Mouse (Mus musculus) thymus, postnatal 10 days (tissue): ENCODE measurements around the gene R3hdm4.

Source experiments
- DNase-seq, 2 experiments: peaks; one replicate each; pipeline ENCODE4 v3.0.0; 2021; ENCODE audit warnings: low spot score in 2 of 2

R3hdm4 gene

DNA sequence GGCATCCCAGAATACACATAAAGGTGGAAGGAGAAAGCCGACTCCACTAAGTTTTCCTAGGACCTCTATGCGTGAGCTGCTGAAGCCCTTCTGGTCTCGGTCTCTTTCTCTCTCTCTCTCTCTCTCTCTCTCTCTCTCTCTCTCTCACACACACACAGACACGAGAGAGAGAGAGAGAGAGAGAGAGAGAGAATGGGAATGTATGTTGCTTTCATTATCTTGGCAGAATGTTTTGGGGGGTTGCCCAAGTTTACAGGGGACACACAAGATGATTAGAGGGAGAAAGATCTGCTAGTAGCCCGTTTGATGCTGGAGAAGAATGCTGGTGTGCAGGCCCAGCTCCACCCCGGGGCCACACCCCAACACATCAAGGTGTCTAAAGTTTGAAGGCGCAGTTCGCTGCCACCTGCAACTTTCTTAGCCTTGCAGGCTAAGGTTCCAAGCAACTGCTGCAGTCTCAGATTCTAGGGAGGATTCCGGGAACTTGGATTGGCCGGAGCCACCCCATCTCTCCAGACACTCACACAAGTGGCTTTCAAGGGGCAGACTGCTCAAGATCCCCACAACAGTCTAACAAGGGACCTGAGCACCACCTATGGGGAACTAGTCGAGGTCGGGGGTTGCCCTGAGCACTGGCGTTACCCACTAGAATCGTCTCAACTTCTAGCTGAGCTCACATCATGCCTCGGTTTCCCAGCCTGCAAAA is 4.9 kb upstream of the R3hdm4 start:
- peak in 1 of 2 experiments; percentile 39 for DNase-seq

DNA sequence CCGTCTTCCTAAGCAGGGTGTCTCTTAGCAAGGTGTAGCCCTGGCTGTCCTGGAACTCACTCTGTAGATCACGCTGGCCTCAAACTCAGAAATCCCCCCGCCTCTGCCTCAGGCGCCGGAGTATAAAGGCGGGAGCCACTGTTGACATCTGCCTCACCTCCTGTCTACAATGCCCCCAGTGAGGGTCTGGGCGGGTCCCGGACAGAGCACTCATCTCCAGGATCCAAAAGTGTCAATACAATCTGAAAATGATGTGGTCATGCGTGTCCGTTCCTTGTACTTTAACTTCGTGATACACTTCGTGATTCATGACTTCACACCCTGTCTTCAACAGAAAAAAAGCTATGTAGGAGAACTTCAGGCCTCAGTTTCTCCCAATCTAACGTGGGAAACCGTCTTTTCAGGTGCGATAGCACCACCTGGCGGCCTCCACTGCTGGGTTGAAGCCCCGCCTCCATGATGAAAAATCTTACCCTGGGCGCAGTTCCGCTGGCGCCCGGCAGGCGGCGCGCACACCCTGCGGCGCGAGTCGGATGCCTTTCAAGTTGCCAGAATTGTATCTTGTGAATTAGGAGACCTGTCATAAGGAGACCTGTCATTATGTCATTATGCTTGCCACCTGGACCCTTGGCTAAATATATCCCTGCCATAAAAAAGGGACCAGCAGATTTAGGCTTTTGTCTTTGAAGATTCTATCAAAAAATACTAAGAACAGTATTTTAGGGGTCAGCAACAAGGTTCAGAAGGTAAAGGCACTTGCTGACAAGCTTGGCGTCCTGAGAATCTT is 4.2 kb upstream of the R3hdm4 start:
- DNase-seq = peak; percentile 84 to 98

DNA sequence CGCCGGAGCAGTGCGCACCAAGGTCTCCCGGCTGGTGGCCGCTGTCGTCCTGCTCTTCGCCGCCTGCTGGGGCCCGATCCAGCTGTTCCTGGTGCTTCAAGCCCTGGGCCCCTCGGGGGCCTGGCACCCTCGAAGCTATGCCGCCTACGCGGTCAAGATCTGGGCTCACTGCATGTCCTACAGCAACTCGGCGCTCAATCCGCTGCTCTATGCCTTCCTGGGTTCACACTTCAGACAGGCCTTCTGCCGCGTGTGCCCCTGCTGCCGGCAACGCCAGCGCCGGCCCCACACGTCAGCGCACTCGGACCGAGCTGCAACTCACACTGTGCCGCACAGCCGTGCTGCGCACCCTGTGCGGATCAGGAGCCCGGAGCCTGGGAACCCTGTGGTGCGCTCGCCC is 564 bp upstream of the R3hdm4 start:
- no peak for DNase-seq

DNA sequence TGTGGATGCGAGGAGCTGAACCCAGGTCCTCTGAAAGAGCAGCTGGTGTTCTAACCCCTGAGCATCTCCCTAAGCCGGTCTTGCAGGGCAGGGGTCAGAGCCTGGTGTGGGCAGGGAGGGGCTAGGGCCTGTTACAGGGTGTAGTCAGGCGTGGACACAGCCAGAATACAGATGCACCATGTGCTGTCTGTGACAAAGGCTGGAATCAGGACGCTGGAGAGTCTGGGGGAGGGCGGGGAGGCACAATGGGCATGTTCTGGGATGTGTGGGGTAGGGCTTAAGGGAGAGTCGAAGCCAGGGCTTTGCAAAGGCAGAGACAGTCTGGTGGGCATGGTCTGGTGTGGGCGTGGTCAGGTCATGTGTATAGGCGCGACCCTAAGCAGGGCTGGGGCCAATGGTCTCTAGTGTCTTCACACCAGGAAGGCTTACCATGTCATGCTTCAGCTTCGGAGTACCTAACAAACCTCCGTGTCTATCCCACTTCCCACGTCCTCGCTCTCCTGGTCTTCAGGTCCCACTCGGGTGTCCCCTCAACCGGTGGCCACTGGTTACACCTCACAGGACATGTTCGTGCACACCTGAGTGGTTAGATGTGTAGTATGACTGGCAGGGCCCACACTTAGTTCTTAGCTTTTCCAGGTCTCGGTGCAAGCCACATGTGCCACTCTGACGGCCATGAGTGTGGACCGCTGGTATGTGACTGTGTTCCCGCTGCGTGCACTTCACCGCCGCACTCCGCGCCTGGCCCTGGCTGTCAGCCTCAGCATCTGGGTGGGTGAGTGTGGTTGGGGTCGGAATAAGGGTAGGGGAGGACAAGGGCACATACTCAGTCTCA is 735 bp downstream of the R3hdm4 start:
- DNase-seq = no peak

DNA sequence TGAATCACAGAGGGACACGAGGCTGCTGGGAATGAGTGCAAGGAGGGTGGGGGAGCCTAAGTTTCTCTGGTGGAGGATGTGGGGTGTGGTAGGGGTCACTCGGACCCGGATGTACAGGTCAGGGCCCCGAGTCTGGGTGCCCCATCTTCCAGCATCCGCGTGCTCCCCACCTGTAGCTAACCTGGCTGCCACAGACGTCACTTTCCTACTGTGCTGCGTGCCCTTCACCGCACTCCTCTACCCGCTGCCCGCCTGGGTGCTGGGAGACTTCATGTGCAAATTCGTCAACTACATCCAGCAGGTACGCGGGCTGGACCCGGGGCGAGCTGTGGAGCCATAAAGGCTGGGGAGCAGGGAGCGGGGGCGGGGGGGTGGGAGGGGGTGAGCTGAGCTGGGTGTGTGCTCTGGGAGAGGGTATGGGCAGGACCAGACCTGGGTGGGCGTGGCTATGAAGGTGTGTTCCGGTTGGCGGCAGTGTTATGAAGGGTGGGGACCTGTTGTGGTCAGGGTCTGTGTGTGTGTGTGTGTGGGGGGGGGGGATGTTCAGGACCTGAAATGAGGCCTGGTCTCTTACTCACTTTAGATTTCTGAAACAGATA is 1.7 kb downstream of the R3hdm4 start:
- DNase-seq = no peak

DNA sequence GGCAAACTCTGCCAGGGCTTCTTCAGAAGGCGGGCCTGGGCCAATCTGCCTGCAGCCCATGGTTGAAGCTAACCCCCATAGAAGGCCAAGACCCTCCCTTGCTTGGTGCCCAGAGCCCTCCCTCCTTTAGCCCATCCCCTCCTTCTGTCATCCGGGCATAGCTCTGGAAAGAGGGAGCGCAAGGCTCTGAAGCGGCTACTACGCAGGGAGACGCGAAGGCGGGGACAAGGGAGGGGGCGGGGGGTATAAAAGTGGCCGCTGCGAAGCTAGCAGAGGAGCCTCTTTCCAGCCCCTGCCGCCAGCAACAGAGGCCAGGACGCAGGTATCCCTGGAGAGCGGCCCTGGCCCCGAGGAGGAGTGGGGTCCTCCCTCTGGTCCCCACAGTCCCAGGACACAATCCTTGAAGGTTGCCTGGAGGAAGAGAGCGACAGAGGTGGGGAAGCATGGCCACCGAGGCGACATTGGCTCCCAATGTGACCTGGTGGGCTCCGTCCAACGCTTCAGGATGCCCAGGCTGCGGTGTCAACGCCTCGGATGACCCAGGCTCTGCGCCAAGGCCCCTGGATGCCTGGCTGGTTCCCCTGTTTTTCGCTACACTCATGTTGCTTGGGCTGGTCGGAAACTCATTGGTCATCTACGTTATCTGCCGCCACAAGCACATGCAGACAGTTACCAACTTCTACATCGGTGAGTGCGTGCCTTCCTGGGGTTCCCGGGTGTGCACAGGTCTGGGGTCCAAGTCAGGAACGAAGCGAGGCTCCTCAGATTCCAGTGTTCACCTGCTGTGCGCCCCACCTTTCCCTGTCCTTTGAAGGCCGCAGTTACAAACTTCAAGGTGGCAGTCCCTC is 2.6 kb downstream of the R3hdm4 start:
- DNase-seq = no peak

DNA sequence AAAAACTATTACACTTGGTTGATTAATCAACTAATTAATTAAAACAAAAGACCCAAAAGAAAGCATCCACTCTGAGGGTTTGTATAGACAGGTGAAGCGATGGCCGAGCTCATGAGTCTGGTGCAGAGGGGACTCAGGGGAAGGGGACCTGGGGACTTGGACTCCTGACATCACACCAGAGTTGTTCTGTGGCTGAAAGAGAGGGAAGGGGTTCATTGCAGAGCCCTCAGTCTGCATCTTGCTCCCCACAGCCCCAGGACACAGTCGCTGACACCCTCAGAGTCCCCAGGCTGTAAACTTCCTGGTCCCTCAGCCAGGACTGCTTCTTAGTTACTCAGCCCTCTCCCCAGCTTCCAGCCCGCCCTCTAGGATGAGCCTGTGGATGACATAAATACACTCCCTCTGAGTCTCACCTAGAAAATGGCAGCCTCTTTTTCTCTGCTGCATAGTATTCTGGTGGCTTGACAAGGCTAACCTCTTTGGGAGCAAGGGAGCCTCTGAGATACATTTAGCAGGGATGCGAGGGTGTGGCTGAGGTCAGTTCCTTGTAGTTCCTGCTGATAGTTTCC is 3.4 kb downstream of the R3hdm4 start:
- DNase-seq = no peak

DNA sequence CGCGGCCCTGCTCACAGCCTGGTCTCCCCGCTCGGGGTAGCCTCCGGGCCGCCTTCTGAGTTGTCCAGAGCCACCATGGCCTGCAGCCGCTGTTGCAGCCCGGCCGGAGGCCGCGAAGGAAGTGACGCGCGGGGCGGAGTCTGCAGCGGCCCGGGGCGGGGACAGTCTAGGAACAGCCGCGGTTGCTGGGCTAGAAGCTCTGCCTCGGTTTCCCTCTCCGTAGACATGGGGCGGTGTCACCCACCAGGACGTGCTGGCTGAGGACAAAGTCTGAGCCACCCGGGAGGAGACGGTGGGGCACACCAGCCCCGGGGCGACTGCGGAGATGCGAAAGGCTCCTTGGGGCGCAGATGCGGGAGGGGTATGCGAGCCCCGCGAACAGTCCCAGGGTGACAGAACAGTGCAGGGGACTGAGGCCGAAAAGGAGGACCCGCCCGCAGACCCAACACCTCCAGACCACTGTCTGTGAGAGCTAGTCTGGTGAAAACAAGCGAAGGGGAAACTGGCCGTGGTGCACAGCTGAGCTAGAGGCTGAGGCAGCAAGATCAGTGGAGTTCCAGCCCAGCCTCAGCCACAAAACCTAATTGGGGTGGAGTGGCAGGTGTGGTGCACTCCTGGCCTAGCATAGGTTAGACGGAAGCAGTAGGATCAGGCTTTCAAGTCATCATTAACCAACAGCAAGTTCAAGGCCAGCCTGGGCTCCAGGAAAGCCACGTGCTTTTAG is 4.0 kb downstream of the R3hdm4 start, which contains the start of gene Kiss1r:
Gene Kiss1r, plus strand, starts transcription at position 164 of the 724 bp plus-strand sequence.
- DNase-seq = peak; percentile 70 to 82

DNA sequence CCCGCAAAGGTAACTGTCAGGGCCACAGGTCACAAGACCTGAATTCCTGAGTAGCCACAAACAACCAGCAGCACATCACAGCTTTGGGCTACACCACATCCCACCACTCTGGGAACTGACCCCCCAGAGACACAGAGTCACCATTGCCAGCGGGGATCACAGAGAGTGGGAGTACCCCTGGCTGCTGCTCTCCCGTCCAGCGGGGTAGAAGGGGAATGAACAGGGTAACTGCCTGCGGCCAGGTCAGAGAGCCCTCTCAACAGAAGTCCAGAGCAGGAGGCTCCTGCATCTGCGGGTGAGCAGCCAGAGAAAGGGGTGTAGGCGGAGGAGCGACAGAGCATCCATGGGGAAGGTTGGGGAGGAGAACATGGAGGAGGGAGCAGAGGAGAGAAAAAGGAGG is 4.9 kb downstream of the R3hdm4 start:
- no peak for DNase-seq

DNA sequence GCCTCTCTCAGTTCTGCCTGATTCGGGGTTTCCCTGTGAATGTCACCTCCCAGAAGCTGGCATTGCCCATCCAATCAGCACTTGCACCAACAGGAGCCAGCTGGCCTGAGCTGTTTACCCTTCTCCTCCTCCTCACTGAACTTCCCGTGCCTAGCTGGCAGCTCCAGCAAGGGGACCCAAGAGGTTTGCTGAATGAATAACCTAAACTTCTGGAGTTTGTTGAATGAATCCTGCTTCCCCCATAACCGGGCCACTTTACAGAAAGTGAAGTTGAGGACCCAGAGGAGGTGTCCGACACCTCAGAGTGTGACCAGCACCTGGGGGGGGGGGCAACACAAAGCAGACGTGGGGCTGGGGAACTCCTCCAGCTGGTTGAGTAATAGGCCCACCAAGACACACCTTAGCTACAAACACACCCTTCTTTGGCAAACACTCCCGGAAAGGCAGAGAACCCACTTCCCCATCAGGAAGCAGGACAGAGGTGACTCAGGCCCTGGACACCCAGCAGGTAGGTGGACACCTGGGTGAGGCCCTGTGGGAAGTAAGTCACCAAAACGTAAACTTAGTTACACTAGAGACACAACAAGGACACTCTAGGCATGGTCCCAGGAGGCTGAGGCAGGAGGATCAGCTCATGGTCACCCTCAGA is 5.9 kb downstream of the R3hdm4 start:
- no peak for DNase-seq

DNA sequence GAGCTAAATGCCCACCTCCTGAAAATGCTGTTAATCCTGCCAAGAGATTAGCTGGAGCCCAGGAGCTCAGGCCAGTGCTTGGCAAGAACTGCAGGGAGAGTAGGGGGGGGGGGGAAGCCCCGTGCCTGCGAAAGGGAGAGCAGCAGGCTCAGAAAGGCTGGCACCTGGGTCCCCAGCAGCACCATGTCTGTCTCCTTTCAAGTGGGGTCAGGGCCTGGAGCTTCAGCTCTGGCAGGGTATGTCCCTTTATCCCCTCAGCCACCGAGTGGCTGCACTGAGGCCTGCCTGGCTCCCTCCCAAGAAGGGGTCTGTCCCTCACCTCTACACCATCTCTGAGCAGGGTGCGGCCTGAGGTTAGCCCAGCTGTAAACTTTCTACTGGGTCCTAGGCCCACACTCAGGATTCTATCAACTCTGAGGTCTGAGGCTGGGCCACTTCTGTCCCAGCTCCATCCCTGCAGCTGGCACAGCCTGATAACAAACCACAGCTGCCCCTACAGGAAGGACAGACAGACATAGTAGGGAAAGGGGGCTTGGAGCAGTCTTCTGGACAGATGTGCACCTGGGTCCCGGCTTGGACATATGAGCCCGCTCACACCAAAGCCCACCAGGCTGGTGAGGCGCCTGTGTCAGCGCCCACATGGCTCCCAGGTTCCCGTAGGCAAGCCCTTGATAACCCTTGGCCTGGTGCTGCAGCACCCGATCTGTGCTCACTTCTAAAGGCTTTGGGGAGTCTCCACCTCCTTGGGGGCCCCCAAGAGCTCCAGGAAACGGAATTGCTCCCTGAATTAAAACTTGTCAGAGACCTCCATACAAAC is 6.7 kb downstream of the R3hdm4 start:
- DNase-seq = no peak

DNA sequence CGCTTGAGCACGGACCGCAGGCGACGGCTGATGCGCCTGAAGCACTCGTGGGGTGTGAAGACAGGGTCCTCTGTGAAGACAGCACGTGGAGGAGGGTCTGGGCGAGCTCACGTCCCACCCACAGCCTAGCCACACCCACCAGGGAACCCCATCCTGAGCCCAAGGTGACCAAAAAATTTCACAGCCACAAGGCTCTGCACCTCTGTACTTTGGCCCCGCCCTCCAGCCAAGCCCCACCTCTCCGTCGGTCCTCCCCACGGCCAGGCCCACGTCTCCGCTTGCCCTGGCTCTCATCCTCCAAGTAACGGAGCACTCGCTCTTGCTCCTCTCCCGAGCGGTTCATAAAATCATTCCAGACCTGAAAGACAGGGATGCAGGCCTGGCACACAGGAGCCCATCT is 8.6 kb downstream of the R3hdm4 start:
- no peak for DNase-seq

DNA sequence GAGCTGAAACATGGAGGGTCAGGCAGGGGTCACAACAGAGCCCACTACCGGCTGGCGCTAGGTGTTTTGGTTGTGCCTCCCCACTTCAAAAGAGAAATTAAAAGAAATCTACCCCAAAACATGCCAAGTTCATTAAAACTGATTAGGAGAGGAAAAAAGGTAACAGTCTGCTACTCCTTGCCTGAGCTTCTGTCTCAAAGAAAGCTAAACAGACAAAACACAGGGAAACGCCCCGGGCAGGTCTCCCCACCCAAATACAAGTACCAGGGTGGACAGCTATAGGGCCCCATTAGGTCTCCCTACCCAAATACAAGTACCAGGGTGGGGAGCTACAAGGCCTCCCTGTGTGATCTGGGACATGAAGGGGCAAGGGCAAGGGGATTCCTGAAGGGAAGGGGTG is 10.5 kb downstream of the R3hdm4 start, which contains the start of gene Gm26602:
Gene Gm26602, plus strand, starts transcription at position 301 of the 400 bp plus-strand sequence.
- no peak for DNase-seq

DNA sequence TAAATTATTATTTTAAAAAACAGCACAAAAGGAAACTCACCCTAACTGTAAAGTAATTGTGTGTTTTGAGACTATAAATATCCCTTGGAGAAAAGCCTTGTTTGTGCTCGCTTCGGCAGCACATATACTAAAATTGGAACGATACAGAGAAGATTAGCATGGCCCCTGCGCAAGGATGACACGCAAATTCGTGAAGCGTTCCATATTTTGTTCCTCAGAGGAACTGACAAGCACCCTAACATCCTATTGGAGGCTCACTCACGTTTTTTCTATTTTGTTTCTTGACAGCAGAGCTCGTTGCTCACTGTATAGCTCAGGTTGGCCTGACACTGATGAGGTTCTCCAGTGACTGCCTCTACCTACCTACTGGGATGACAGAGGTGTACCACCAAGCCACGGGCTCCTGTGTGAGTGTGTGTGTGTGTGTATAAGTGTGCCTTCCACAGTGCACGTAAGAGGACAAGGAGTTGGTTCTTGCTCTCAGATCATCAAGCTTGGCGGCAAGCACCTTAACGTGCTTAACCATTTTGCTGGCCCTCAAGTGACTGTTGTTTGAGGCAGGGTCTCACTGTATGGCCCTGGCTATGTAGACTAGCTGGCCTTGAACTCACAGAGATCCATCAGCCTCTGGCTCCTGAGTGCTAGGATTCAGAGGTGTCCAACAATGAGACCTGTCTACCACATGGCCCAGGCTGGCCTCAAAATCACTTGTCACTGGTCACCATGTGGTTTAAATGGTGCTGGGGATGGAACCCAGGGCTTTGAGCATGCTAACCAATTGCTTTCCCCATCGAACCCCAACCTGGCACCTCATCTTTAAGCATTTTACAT is 11.7 kb downstream of the R3hdm4 start:
- DNase-seq = peak in 1 of 2 experiments; percentile 41

DNA sequence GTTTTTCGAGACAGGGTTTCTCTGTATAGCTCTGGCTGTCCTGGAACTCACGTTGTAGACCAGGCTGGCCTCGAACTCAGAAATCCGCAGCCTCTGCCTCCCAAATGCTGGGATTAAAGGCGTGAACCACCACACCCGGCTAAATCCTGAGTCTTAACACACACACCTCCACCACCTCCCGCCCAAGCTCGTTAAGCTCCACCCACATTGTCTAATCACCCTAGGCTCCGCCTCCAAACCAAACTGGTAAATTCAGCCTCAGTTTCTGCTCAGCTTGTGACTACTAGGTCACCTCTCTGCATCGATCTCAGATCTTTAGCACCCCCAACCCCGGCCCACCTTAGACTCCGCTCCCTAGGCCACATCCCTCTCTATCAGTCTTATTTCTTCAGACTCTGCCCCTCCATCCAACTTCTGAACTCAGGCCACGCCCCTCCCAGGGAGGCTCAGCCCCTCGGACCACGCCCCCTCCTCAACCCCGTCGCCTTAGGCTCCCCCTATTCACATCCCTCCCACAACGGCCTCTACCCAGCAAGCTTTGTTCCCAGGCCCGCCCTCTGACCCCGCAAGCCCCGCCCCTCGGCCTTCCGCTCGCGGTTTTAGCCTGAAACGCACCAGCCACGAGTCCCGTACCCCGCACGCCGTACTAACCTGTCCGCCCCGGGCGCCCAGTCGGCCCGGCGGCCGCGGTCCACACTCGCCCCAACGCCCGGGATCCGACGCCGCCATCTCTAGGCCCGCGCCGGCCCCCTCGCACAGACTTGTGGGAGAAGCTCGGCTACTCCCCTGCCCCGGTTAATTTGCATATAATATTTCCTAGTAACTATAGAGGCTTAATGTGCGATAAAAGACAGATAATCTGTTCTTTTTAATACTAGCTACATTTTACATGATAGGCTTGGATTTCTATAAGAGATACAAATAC is 12.6 kb downstream of the R3hdm4 start, which contains the start of gene Med16:
Gene Med16, minus strand, starts transcription at position 757 of the 925 bp plus-strand sequence.
- DNase-seq = peak; percentile 98 to 99

DNA sequence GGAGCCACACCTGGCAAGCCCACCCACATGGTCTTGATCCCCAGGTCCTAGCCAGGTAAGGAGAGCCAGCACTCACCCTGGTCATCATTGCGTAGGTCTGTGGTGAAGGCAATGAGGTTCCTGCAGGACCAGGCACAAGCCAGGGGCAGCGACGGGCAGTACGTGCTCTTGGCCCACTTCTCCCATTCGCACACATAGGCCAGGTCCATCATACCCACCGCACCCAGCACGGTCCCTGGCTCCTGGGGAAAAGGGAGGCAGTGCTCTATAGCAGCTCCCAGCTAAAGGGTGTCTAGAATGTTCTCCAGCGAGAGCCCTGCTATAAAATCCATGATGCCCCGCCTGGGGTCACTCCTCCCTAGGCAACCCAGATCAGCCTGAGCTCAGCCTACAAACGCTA is 13.6 kb downstream of the R3hdm4 start:
- DNase-seq = no peak
